Mouse (Mus musculus) inflammation-experienced regulatory T-cells (primary cell): Measurements from ENCODE around the gene Cldn12. TPM values are rescaled to one million over a fixed set of nuclear protein-coding genes. Genes with fewer than 3 reads are reported as not detected.

Experiments used
- polyA plus RNA-seq, 2 experiments: library from polyadenylated mRNA; unstranded; fragments of 100-300 nt; shearing (Covaris generic); gene quantifications; one replicate each; pipeline ENCODE4 v1.2.1; 2017

The Cldn12 gene
- polyA plus RNA-seq: 1 to 10 TPM; 3.1 to 3.9 TPM

GRCm38 (mm10) chr5:5514196-5515076 is at the start of gene Cldn12:
Gene Cldn12, minus strand, starts transcription at chr5:5514958.

GRCm38 (mm10) chr5:5559079-5559740 is 44.5 kb upstream of the Cldn12 start, which contains the start of gene Gtpbp10:
Gene Gtpbp10, minus strand, starts transcription at chr5:5559538.

GRCm38 (mm10) chr5:5479043-5479442 is 35.7 kb downstream of the Cldn12 start, which contains the start of gene 1700015F17Rik:
Gene 1700015F17Rik, minus strand, starts transcription at chr5:5479143.

Other genes with a start within 250 kb of the Cldn12 start
- gene Cdk14, start 94.6 kb downstream of the Cldn12 start, polyA plus RNA-seq: 1 to 10 TPM in 1 of 2 experiments, under 1 TPM in 1; 0.77 to 3.8 TPM
- gene 1700015F17Rik, start 35.8 kb downstream of the Cldn12 start, polyA plus RNA-seq: not detected
- gene Gtpbp10, start 44.6 kb upstream of the Cldn12 start, polyA plus RNA-seq: 10 to 100 TPM; 12.5 to 13.4 TPM
- gene Gm8773, start 58.8 kb upstream of the Cldn12 start, polyA plus RNA-seq: under 1 TPM; 0.29 to 0.37 TPM
- gene Cfap69, start 149.3 kb upstream of the Cldn12 start, polyA plus RNA-seq: under 1 TPM in 1 of 2 experiments, not detected in 1; 0.18 TPM
- gene Steap2, start 179.6 kb upstream of the Cldn12 start, polyA plus RNA-seq: 1 to 10 TPM in 1 of 2 experiments, under 1 TPM in 1; 0.31 to 1.2 TPM
- gene Steap1, start 234.4 kb upstream of the Cldn12 start, polyA plus RNA-seq: under 1 TPM in 1 of 2 experiments, not detected in 1; 0.23 TPM